Mouse (Mus musculus) CH12.LX (cell line): ENCODE measurements around the gene Tead2. TPM values are rescaled to one million over a fixed set of nuclear protein-coding genes. Genes with fewer than 3 reads are reported as not detected.

Experiments
- DNase-seq: peaks from one replicate; pipeline ENCODE4 v3.0.0-alpha.2; 2013; ENCODE audit errors: extremely low read depth
- H3K27ac ChIP-seq: 2 replicates; pipeline ENCODE4 v1.5.1; 2012; ENCODE audit warnings: low read depth, mild to moderate bottlenecking, control low read depth, moderate library complexity; ENCODE audit not compliant: insufficient read depth
- H3K27me3 ChIP-seq: replicated peaks from 2 replicates; pipeline ENCODE3; 2012; ENCODE audit warnings: inconsistent platforms
- H3K36me3 ChIP-seq, 2 experiments: replicated peaks in 1 of 2; 2 replicates each; pipeline versions ENCODE3 to v1.6.1; 2012; ENCODE audit warnings: inconsistent platforms in 1 of 2, low read length in 1 of 2, mild to moderate bottlenecking in 1 of 2, mixed read lengths in 1 of 2, moderate library complexity in 1 of 2; ENCODE audit not compliant: control insufficient read depth in 1 of 2, insufficient read depth in 1 of 2
- H3K4me1 ChIP-seq, 2 experiments: 2 replicates each; pipeline ENCODE4 v1.6.1; 2012; ENCODE audit warnings: inconsistent platforms in 1 of 2, moderate library complexity in 1 of 2; ENCODE audit not compliant: insufficient read depth in 2 of 2, control insufficient read depth in 1 of 2
- H3K4me2 ChIP-seq: 2 replicates; pipeline ENCODE4 v1.6.1; 2012; ENCODE audit warnings: low read depth, mild to moderate bottlenecking, control low read depth; ENCODE audit not compliant: poor library complexity, insufficient read depth, severe bottlenecking
- H3K4me3 ChIP-seq, 3 experiments: fragments of 150-350 bp in 1 of 3; sonication (generic) in 1 of 3; replicated peaks in 1 of 3; 2 replicates each; pipeline versions ENCODE3 to v1.5.1; 2011 to 2012; ENCODE audit warnings: low read depth in 2 of 3, low read length in 2 of 3, mild to moderate bottlenecking in 2 of 3, moderate library complexity in 2 of 3, control low read depth in 1 of 3, improper control_type of control experiment in 1 of 3, inconsistent platforms in 1 of 3, mixed read lengths in 1 of 3; ENCODE audit not compliant: poor library complexity in 1 of 3
- H3K79me2 ChIP-seq: replicated peaks from 2 replicates; pipeline ENCODE4 v1.6.1; 2012; ENCODE audit warnings: mild to moderate bottlenecking, moderate library complexity; ENCODE audit not compliant: control insufficient read depth, poor library complexity, insufficient read depth, severe bottlenecking; ENCODE audit errors: extremely low read depth
- H3K9ac ChIP-seq: 2 replicates; pipeline ENCODE4 v1.6.1; 2012; ENCODE audit warnings: low read depth, mild to moderate bottlenecking, control low read depth, moderate library complexity; ENCODE audit not compliant: insufficient read depth
- H3K9me3 ChIP-seq: replicated peaks from 2 replicates; pipeline ENCODE3; 2012; ENCODE audit warnings: low read length, inconsistent platforms, mixed read lengths
- CHD1 ChIP-seq: IDR thresholded peaks from 2 replicates; pipeline ENCODE4 v1.6.1; 2012; ENCODE audit warnings: low read depth, low read length, improper control_type of control experiment, inconsistent platforms
- CTCF ChIP-seq, 2 experiments: IDR thresholded peaks in 1 of 2; conservative IDR thresholded peaks in 1 of 2; 2 replicates each; pipeline ENCODE4 v1.5.1; 2011 to 2012; ENCODE audit warnings: low read depth in 2 of 2, low read length in 2 of 2, improper control_type of control experiment in 1 of 2, inconsistent platforms in 1 of 2, mild to moderate bottlenecking in 1 of 2, moderate library complexity in 1 of 2
- HCFC1 ChIP-seq: IDR thresholded peaks from 2 replicates; pipeline ENCODE4 v1.6.1; 2012; ENCODE audit warnings: low read depth, mild to moderate bottlenecking, inconsistent platforms, low read length, improper control_type of control experiment
- JUN ChIP-seq: IDR thresholded peaks from 2 replicates; pipeline ENCODE4 v1.6.1; 2011; ENCODE audit warnings: low read depth, mild to moderate bottlenecking, low read length, improper control_type of control experiment, moderate library complexity; ENCODE audit not compliant: insufficient read depth
- MAFK ChIP-seq: IDR thresholded peaks from 2 replicates; pipeline ENCODE4 v1.6.1; 2011; ENCODE audit warnings: low read length, improper control_type of control experiment; ENCODE audit not compliant: insufficient replicate concordance
- MAZ ChIP-seq: IDR thresholded peaks from 2 replicates; pipeline ENCODE4 v1.6.1; 2012; ENCODE audit warnings: low read depth, mild to moderate bottlenecking, inconsistent platforms, low read length, improper control_type of control experiment, moderate library complexity
- MEF2A ChIP-seq: IDR thresholded peaks from 2 replicates; pipeline ENCODE4 v1.6.1; 2014; ENCODE audit warnings: low read depth, mild to moderate bottlenecking, inconsistent platforms, low read length, improper control_type of control experiment, borderline replicate concordance
- MXI1 ChIP-seq: IDR thresholded peaks from 2 replicates; pipeline ENCODE4 v1.6.1; 2011; ENCODE audit warnings: mild to moderate bottlenecking, low read depth, low read length, improper control_type of control experiment
- NELFE ChIP-seq: IDR thresholded peaks from 2 replicates; pipeline ENCODE4 v1.6.1; 2011; ENCODE audit warnings: low read depth, low read length, improper control_type of control experiment
- PAX5 ChIP-seq: IDR thresholded peaks from 2 replicates; pipeline ENCODE4 v1.6.1; 2012; ENCODE audit warnings: low read length, inconsistent platforms, mixed read lengths
- POLR2A ChIP-seq: IDR thresholded peaks from 2 replicates; pipeline ENCODE4 v1.6.1; 2011; ENCODE audit warnings: low read depth, mild to moderate bottlenecking, improper control_type of control experiment, low read length
- RCOR1 ChIP-seq: conservative IDR thresholded peaks from 2 replicates; pipeline ENCODE4 v1.6.1; 2012; ENCODE audit warnings: low read depth, mild to moderate bottlenecking, inconsistent platforms, low read length, improper control_type of control experiment
- SIN3A ChIP-seq: IDR thresholded peaks from 2 replicates; pipeline ENCODE4 v1.6.1; 2012; ENCODE audit warnings: low read length, improper control_type of control experiment, inconsistent platforms
- SMC3 ChIP-seq: IDR thresholded peaks from 2 replicates; pipeline ENCODE4 v1.6.1; 2011; ENCODE audit warnings: low read depth, low read length, improper control_type of control experiment
- TBP ChIP-seq: conservative IDR thresholded peaks from 2 replicates; pipeline ENCODE4 v1.6.1; 2011; ENCODE audit warnings: low read depth, low read length, improper control_type of control experiment
- USF2 ChIP-seq: conservative IDR thresholded peaks from 2 replicates; pipeline ENCODE4 v1.6.1; 2011; ENCODE audit warnings: low read depth, low read length, improper control_type of control experiment
- ZC3H11A ChIP-seq: IDR thresholded peaks from 2 replicates; pipeline ENCODE4 v1.6.1; 2012; ENCODE audit warnings: low read depth, mild to moderate bottlenecking, inconsistent platforms, low read length, improper control_type of control experiment
- ZKSCAN1 ChIP-seq: IDR thresholded peaks from 2 replicates; pipeline ENCODE4 v1.6.1; 2012; ENCODE audit warnings: low read depth, inconsistent platforms, low read length, improper control_type of control experiment, borderline replicate concordance
- ZNF384 ChIP-seq: IDR thresholded peaks from 2 replicates; pipeline ENCODE4 v1.6.1; 2012; ENCODE audit warnings: low read depth, low read length, improper control_type of control experiment, inconsistent platforms
- dilution Hi-C: fragments of 300-500 bp; cut with MboI; formaldehyde crosslinking; loops from 2 replicates; pipeline ENCODE4 v1.14.3; 2020; ENCODE audit warnings: low sequenced_read_pairs; ENCODE audit not compliant: extremely low pct_unique_long_range_greater_than_20kb, extremely low pct_ligation_motif_present
- in situ Hi-C: fragments of 300-500 bp; cut with MboI; formaldehyde crosslinking; loops from 3 replicates; pipeline ENCODE4 v1.14.3; 2019; ENCODE audit warnings: low sequenced_read_pairs, low pct_ligation_motif_present, low pct_unique_long_range_greater_than_20kb, mixed read lengths
- polyA plus RNA-seq: library from polyadenylated mRNA; unstranded; fragments of >175 nt; gene quantifications from 2 replicates; pipeline ENCODE4 v1.2.1, GENCODE M21; 2012; ENCODE audit warnings: low read depth; ENCODE audit not compliant: insufficient read length
- total RNA-seq, 2 experiments: library from RNA; depleted of rRNA; stranded (reverse); fragments of 300-350 nt in 1 of 2; fragments of >200 nt in 1 of 2; gene quantifications; 2 replicates each; pipeline ENCODE4 v1.2.3; 2012 to 2014

Gene Tead2
- total and polyA plus RNA-seq, 3 experiments, result 0.31 to 2.5 (median 0.38) TPM

DNA sequence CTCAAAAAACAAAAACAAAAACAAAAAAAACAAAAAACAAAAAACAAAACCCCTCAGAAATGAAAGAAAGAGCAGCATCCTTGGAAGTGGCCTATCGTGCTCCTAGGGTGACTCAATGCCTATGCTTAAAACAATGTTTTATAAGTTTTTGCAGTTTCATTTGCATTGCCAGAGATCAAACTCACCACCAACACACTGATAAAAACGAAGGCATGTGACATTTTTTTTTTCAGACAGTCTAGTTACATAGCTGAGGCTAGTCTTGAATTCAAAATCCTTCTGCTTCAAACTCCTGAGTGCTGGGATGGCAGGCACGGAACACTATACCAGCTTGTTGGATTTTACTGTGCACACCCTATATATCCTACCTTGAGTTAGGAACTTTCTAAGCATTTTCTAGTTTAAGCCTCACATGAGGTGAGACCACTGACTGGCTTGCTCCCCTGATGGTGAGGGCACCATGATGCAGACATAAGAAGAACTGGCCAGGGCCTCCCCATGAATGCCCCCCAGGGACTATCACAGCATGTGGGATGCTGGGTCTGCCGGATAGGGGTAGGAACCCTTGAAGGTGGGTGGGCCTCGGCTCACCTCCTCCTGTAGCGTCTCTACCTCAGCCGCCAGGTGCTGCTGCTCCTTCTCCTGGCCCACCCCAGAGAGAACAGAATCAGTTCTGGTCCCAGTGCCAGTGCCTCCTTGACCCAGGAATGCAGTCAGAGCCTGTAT lies 22.8 kb upstream of the Tead2 start:
- dilution Hi-C loops, result no loop called here
- no peak for TF ChIP-seq TBP
- no peak for TF ChIP-seq RCOR1
- no peak for TF ChIP-seq ZNF384
- Histone ChIP-seq H3K27ac (no peak overlapping the region), H3K4me1 (peaks cover 0 to 20% of the 10 kb centered on the region in 2 experiments; a peak in 3 of 4 replicates), H3K36me3 (no peaks in the 10 kb centered on the region), H3K4me2 (no peak overlapping the region), H3K9me3 (no peaks in the 10 kb centered on the region), H3K79me2 (no peaks in the 10 kb centered on the region), H3K9ac (no peak overlapping the region), H3K4me3 (no peak overlapping the region), H3K27me3 (peaks cover 85% of the 10 kb centered on the region)
- no peak for DNase-seq
- in situ Hi-C loops, result no loop called here

DNA sequence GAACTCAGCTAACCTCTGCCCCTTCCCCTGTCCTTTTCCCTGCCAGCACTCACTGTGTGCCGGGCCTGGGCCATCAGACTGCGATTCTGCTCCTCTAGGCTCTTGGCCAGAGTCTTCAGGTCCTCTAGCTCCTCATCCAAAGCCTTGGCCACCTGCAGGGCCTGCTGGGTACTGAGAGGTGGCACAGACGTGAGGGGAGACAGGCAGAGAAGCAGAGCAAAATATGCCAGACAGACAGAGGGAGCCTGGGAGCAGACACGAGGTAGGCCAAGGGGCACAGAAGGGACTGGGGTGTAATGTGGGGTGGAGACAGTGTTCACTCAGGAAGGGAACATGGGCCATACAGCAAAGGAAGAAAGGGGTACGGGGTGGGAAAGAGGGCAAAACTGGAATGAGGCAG lies 22.1 kb upstream of the Tead2 start:
- in situ Hi-C loops, result no loop called here
- Histone ChIP-seq H3K4me2 (no peak overlapping the region), H3K27me3 (peaks cover 79% of the 10 kb centered on the region), H3K4me3 (no peak overlapping the region), H3K79me2 (no peaks in the 10 kb centered on the region), H3K9ac (no peak overlapping the region), H3K36me3 (no peaks in the 10 kb centered on the region), H3K4me1 (peaks cover 0 to 22% of the 10 kb centered on the region in 2 experiments; a peak in 3 of 4 replicates), H3K9me3 (no peaks in the 10 kb centered on the region), H3K27ac (no peak overlapping the region)
- DNase-seq, result no peak
- dilution Hi-C loops, result no loop called here
- TF ChIP-seq SMC3 (0 out of 2 replicates have a peak, but pooled peaks have one; percentile 9), NELFE (no peak), SIN3A (no peak), TBP (no peak), ZKSCAN1 (no peak), ZC3H11A (no peak), POLR2A (no peak), MXI1 (no peak), JUN (no peak), MAFK (no peak), PAX5 (no peak), CTCF (conservative IDR thresholded peaks at IDR 0.05 in 1 of 2, IDR thresholded peaks at IDR 0.05 in 1 of 2; ENCODE audit: low read depth in 2 of 2, low read length in 2 of 2) (peak in 1 of 2 experiments; percentile 24; a peak in 1 of 4 replicates), CHD1 (no peak), HCFC1 (no peak), MEF2A (no peak), MAZ (no peak), RCOR1 (no peak), USF2 (no peak)
